ENCODE assay signal across 15 mouse cellular contexts in genomic region chr5:136472846-136473245, GRCm38 (mm10).
DNase-seq lines count a peak whose midpoint lies in the region; ATAC-seq and TF ChIP-seq lines count a peak whose summit lies in the region.
"Had no signal": no experiment of that assay in that cellular context is flagged by ENCODE, and none has a peak within 500 bp of the region (broad histone marks: within the 10 kb centered on the region; RNA-seq: fewer than 3 reads in every experiment).

No protein-coding gene starts in this region.

- peak overlapping the region; percentile 17; the same call in 1 of the 2 replicates for H3K27ac ChIP-seq in heart, adult 2 months
- H3K27ac ChIP-seq in kidney, adult 2 months (ENCODE audit: insufficient read depth, low read depth, low read length), result peak overlapping the region; percentile 84
- H3K27ac ChIP-seq in neural tube, embryonic 11.5 days (ENCODE audit: low read depth, low read length), result peak overlapping the region; percentile 69
- H3K27ac ChIP-seq: midbrain, embryonic 12.5 days had no signal

- no peaks in the 10 kb centered on the region for H3K79me2 ChIP-seq in heart, adult 2 months (replicated peaks; ENCODE audit: control insufficient read depth, insufficient read depth, low read length)

- H3K9ac ChIP-seq in heart, adult 2 months (ENCODE audit: low read depth, low read length), result no peak overlapping the region
- H3K9ac ChIP-seq in neural tube, embryonic 11.5 days (ENCODE audit: low read length), result no peak overlapping the region

- H3K9me3 ChIP-seq in neural tube, embryonic 11.5 days (ENCODE audit: control insufficient read depth, low read length), result no peaks in the 10 kb centered on the region
- H3K9me3 ChIP-seq: midbrain, embryonic 12.5 days had no signal

- no peak for ATAC-seq in neural tube, embryonic 11.5 days (ENCODE audit: insufficient read depth, low FRiP score, low TSS enrichment)
- ATAC-seq: forebrain, embryonic 14.5 days had no signal

- no peak for TF ChIP-seq EP300 in heart, adult 2 months (IDR thresholded peaks at IDR 0.05; ENCODE audit: insufficient read depth, low read depth, low read length)

- no peak overlapping the region for H3K4me3 ChIP-seq in heart, adult 2 months
- H3K4me3 ChIP-seq in kidney, adult 2 months (ENCODE audit: insufficient read depth, low read depth, low read length), result no peak overlapping the region
- H3K4me3 ChIP-seq in neural tube, embryonic 11.5 days (ENCODE audit: low read depth, low read length), result no peak overlapping the region
- H3K4me3 ChIP-seq: midbrain, embryonic 12.5 days had no signal

- no peak for TF ChIP-seq CTCF in heart, adult 2 months (IDR thresholded peaks at IDR 0.05)
- TF ChIP-seq CTCF in kidney, adult 2 months (conservative IDR thresholded peaks at IDR 0.05; ENCODE audit: insufficient read depth, insufficient read length, low read depth, low read length), result no peak

- no peak for DNase-seq in heart, adult 2 months
- DNase-seq in heart, adult 11 months, result no peak
- no peak for DNase-seq in kidney, adult 2 months
- no peak for DNase-seq in kidney, adult 9 months
- no peak for DNase-seq in neural tube, embryonic 11.5 days (ENCODE audit: low spot score)
- no peak for DNase-seq in neural tube, embryonic 10.5 days (ENCODE audit: extremely low spot score, low spot score)
- DNase-seq in gastrocnemius, postnatal 14 days, result no peak
- no peak for DNase-seq in thymus, postnatal 25 days
- DNase-seq: B cell, adult 2 months; layer of hippocampus, adult 9-11 months; liver; spleen, adult 18-20 months; thymus, postnatal 36 days had no signal

- peaks cover 18% of the 10 kb centered on the region for H3K4me1 ChIP-seq in heart, adult 2 months (ENCODE audit: control insufficient read depth, insufficient read depth, low read length)
- H3K4me1 ChIP-seq in kidney, adult 2 months (ENCODE audit: control insufficient read depth, insufficient read depth, low read length), result peaks cover 53% of the 10 kb centered on the region
- H3K4me1 ChIP-seq in neural tube, embryonic 11.5 days (ENCODE audit: control insufficient read depth, insufficient read depth, low read length), result peaks cover 18% of the 10 kb centered on the region

- no peaks in the 10 kb centered on the region for H3K27me3 ChIP-seq in heart, adult 2 months (ENCODE audit: control insufficient read depth, insufficient read depth, low read length)
- H3K27me3 ChIP-seq in kidney, adult 2 months (replicated peaks; ENCODE audit: control insufficient read depth, insufficient read depth, low read length), result no peaks in the 10 kb centered on the region
- no peaks in the 10 kb centered on the region for H3K27me3 ChIP-seq in neural tube, embryonic 11.5 days (ENCODE audit: control insufficient read depth, insufficient read depth, low read length)
- H3K27me3 ChIP-seq: midbrain, embryonic 12.5 days had no signal

- intact Hi-C loops in heart, adult 2 months (cut with DNase I), result no loop called here
- intact Hi-C loops in gastrocnemius, postnatal 14 days (cut with DNase I; ENCODE audit: low total_unique reads), result no loop called here

- no peak overlapping the region for H3K4me2 ChIP-seq in neural tube, embryonic 11.5 days (ENCODE audit: low read depth)
- H3K4me2 ChIP-seq: midbrain, embryonic 12.5 days had no signal

- peaks cover 5% of the 10 kb centered on the region for H3K36me3 ChIP-seq in heart, adult 2 months (ENCODE audit: control insufficient read depth, insufficient read depth, low read length)
- H3K36me3 ChIP-seq in kidney, adult 2 months (ENCODE audit: control insufficient read depth, insufficient read depth, low read length), result no peaks in the 10 kb centered on the region
- H3K36me3 ChIP-seq in neural tube, embryonic 11.5 days (ENCODE audit: control insufficient read depth, insufficient read depth, low read length), result no peaks in the 10 kb centered on the region

- no peak for TF ChIP-seq POLR2A in heart, adult 2 months (IDR thresholded peaks at IDR 0.05; ENCODE audit: insufficient read depth, low read depth, low read length)
- TF ChIP-seq POLR2A in kidney, adult 2 months (IDR thresholded peaks at IDR 0.05; ENCODE audit: low read depth, low read length), result no peak

- 78% methylated on average over 6 of the region's 6 CpGs for WGBS in heart, adult 2 months
- WGBS in kidney, adult 2 months, result 56% methylated on average over 6 of the region's 6 CpGs
- WGBS in neural tube, embryonic 11.5 days, result 45% methylated on average over 6 of the region's 6 CpGs

Comparison
In these comparisons a context has a peak if more than half of its experiments do, and no peak if none do; other contexts are left out.
1. H3K27ac ChIP-seq: peak in every context shown above with its lines; median percentile 84 in kidney, adult 2 months; 69 in neural tube, embryonic 11.5 days; 17 in heart, adult 2 months.